Mouse (Mus musculus) hindbrain, embryonic 16.5 days (tissue): ENCODE results near the gene Insyn1. TPM values are rescaled to one million over a fixed set of nuclear protein-coding genes. Genes with fewer than 3 reads are reported as not detected.

ENCODE experiments used
- ATAC-seq: fragments of 200-750 bp; cut with Nextera tagmentation; 2 replicates; pipeline ENCODE4 v1.8.0; 2017; ENCODE audit warnings: moderate TSS enrichment, moderate library complexity
- H3K27ac ChIP-seq: fragments of 300-500 bp; sonication (generic); 2 replicates; pipeline ENCODE4 v1.5.1; 2014; ENCODE audit warnings: low read depth, mild to moderate bottlenecking, control low read depth, low read length, moderate library complexity
- H3K27me3 ChIP-seq: fragments of 300-500 bp; sonication (generic); replicated peaks from 2 replicates; pipeline ENCODE4 v1.6.1; 2014; ENCODE audit warnings: low read length; ENCODE audit not compliant: control insufficient read depth, insufficient read depth
- H3K36me3 ChIP-seq: fragments of 300-500 bp; sonication (generic); 2 replicates; pipeline ENCODE4 v1.6.1; 2014; ENCODE audit warnings: mild to moderate bottlenecking, low read length, moderate library complexity, mixed read lengths; ENCODE audit not compliant: control insufficient read depth, insufficient read depth
- H3K4me1 ChIP-seq: fragments of 300-500 bp; sonication (generic); 2 replicates; pipeline ENCODE4 v1.6.1; 2014; ENCODE audit warnings: low read depth, low read length; ENCODE audit not compliant: control insufficient read depth, insufficient read depth
- H3K4me2 ChIP-seq: fragments of 300-500 bp; sonication (generic); 2 replicates; pipeline ENCODE4 v1.6.1; 2014; ENCODE audit warnings: mild to moderate bottlenecking, low read length, control low read depth, moderate library complexity
- H3K4me3 ChIP-seq: fragments of 300-500 bp; sonication (generic); 2 replicates; pipeline ENCODE4 v1.5.1; 2014; ENCODE audit warnings: mild to moderate bottlenecking, low read length, control low read depth, moderate library complexity
- H3K9ac ChIP-seq: fragments of 300-500 bp; sonication (generic); 2 replicates; pipeline ENCODE4 v1.6.1; 2014; ENCODE audit warnings: low read depth, mild to moderate bottlenecking, control low read depth, low read length, moderate library complexity
- H3K9me3 ChIP-seq: fragments of 300-500 bp; sonication (generic); 2 replicates; pipeline ENCODE4 v1.6.1; 2014; ENCODE audit warnings: mild to moderate bottlenecking, low read length, moderate library complexity; ENCODE audit not compliant: control insufficient read depth
- WGBS: fragments of 180-500 bp; shearing (Covaris S2); extraction: QIAGEN DNeasy Blood & Tissue Kit; methylation state at CpG from one replicate; pipeline ENCODE4 v1.1.7; 2014; 5-methylcytosine and 5-hydroxymethylcytosine counted together
- polyA plus RNA-seq: library from polyadenylated mRNA; unstranded; fragments of >200 nt; fragmentation: Nextera tagmentation; extraction: Ambion mirVana; gene quantifications from 2 replicates; pipeline ENCODE4 v1.2.1, GENCODE M21; 2015

Gene Insyn1
- polyA plus RNA-seq, 1 experiment from 2014 or later: 8.5 TPM

DNA sequence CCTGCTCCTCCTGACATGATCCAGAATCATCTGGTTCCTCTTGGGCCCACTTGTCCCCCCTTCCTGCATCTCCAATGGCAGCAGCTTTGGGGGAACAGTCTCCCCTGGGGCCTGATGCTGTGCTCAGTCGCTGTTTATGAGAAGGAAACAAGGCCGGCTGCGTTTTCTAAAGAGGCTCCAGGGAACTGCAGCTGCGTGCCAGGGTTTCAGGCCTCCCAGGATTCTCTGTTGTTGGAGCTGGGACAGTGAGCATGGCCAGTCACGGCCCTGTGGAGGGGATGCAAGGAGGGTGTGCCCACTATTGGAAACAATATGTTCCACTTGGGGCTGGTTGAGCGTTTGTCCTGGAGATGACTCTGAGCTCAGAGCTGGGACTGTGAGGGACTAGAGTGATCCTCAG is 17.9 kb upstream of the Insyn1 start:
- H3K4me3 ChIP-seq: no peak overlapping the region
- no peaks in the 10 kb centered on the region for H3K9me3 ChIP-seq
- no peak overlapping the region for H3K9ac ChIP-seq
- ATAC-seq: no peak
- H3K27me3 ChIP-seq: no peaks in the 10 kb centered on the region
- H3K4me2 ChIP-seq: no peak overlapping the region
- no peak overlapping the region for H3K27ac ChIP-seq
- WGBS: 19% methylated on average over 6 of the region's 6 CpGs
- peaks cover 9% of the 10 kb centered on the region for H3K4me1 ChIP-seq
- H3K36me3 ChIP-seq: no peaks in the 10 kb centered on the region

DNA sequence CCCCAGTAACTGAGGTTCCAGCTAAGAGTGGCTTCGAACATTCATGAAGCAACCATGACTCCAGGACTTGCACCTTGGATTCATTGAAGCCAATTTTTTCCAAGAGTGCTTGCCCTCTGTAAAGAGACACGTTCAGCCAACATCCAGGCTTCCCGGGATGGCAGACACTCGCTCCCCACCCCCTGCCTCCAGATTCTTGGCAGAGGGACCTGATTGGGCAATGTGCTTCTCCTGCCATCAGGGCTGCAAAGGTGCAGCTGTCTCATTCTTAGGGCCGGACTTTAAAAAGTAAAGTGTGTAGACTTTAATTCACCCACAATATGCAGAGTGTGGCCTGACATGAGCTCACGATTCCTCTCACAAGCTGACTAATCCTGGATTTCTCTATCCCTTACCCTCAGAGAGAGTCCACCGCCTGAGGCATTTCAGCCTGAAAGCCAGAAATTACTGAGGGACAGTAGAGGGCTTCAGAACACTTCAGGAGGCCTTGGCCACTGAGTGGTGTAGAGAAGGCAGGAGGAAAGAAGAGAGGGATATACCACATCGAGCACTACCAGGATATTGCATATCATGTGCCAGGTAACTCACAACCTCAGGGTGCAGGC is 15.1 kb upstream of the Insyn1 start:
- Histone ChIP-seq H3K4me1 (peaks cover 4% of the 10 kb centered on the region), H3K27me3 (no peaks in the 10 kb centered on the region), H3K9ac (no peak overlapping the region), H3K9me3 (no peaks in the 10 kb centered on the region), H3K27ac (no peak overlapping the region), H3K36me3 (no peaks in the 10 kb centered on the region), H3K4me2 (no peak overlapping the region), H3K4me3 (no peak overlapping the region)
- no peak for ATAC-seq
- WGBS: 65% methylated on average over 8 of the region's 8 CpGs

DNA sequence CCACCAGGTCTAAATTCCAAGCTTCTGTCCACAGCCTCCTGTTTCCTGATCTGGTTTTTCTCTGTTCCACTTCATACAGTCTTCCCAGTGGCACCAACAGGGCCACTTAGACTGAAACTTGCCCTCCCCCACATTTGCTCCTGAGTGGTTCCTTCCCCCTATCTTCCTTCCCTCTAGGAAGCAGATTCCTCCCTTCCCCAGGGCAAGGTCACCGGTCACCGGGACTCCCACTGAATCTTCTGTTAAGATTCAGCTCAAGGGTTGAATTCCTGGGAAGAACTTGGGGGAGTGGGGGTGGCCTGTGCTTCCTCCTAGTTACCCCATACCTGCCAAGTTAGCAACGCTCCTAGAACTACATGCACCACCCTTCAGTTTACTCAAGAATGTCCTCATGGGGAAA is 1.3 kb upstream of the Insyn1 start:
- Histone ChIP-seq H3K4me2 (no peak overlapping the region), H3K4me3 (no peak overlapping the region), H3K36me3 (no peaks in the 10 kb centered on the region), H3K27me3 (0 out of 2 replicates have a peak, but pooled peaks cover 2% of the 10 kb centered on the region), H3K4me1 (peaks cover 23% of the 10 kb centered on the region), H3K27ac (no peak overlapping the region), H3K9ac (no peak overlapping the region), H3K9me3 (no peaks in the 10 kb centered on the region)
- WGBS: 25% methylated on average over 3 of the region's 3 CpGs
- ATAC-seq: no peak

DNA sequence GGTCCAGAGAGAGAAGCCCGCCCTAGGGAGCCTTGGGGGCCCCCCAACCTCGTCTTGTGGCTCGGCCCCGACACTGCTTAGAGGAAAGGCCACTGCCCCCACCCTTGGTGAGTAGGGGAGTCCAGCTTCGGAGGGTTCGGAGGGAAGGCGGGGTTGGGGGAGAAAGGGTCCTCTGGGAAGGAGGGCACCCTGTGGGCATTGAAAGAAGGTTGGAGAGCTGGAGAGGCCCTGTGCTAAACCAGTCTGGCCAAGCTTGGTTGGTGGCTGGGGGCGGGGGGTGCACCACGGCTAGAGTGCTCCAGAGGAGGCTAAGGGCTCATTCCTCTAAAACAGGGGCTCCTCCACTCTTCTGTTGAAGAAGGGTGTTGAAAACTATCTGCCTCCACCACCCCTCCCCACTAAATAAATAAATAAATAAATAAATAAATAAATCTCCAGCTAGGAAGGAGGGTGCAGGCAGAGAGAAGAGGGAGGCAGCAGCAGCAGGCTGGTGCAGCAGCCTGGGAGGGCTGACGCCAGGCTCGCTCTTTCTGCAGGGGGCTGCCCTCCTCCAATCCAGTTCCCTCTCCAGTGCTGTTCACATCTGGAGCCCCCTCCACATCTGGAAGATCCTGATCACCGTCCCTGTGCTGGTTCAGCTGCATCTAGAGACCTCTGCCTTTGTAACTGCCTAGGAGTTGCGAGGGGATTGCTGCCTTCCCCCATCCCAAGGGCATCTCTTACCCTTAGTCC is 896 bp downstream of the Insyn1 start:
- H3K4me3 ChIP-seq: peak overlapping the region; percentile 81
- H3K9me3 ChIP-seq: no peaks in the 10 kb centered on the region
- H3K27ac ChIP-seq: peak overlapping the region; percentile 83
- WGBS: 2% methylated on average over 13 of the region's 13 CpGs
- peak overlapping the region; percentile 95 for H3K4me2 ChIP-seq
- ATAC-seq: peak; percentile 57
- peak overlapping the region; percentile 81 for H3K9ac ChIP-seq
- 0 out of 2 replicates have a peak, but pooled peaks cover 2% of the 10 kb centered on the region for H3K27me3 ChIP-seq
- no peaks in the 10 kb centered on the region for H3K36me3 ChIP-seq
- peaks cover 25% of the 10 kb centered on the region for H3K4me1 ChIP-seq

DNA sequence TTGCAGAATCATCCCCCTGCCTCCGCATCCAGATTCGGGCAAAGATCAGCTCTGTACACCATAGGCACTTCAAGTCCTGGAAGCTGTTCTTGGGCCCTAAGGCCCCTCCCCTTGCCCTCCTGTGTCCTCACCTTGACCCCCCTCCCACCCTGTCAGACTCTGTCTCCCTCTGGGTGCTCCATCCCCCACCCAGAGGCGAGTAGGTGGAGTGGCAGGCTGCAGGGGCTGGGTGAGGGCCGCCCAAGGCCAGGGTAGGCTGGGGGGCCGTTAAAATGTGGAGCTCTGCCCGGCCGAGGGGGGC is 1.4 kb downstream of the Insyn1 start:
- peaks cover 25% of the 10 kb centered on the region for H3K4me1 ChIP-seq
- peak; percentile 5; the same call in 1 of the 2 replicates for ATAC-seq
- no peaks in the 10 kb centered on the region for H3K9me3 ChIP-seq
- H3K36me3 ChIP-seq: no peaks in the 10 kb centered on the region
- H3K27ac ChIP-seq: no peak overlapping the region; the same call in 1 of the 2 replicates
- peak overlapping the region; percentile 95 for H3K4me2 ChIP-seq
- peak overlapping the region; percentile 81 for H3K9ac ChIP-seq
- H3K27me3 ChIP-seq: 0 out of 2 replicates have a peak, but pooled peaks cover 2% of the 10 kb centered on the region
- peak overlapping the region; percentile 81 for H3K4me3 ChIP-seq
- WGBS: 10% methylated on average over 7 of the region's 7 CpGs

DNA sequence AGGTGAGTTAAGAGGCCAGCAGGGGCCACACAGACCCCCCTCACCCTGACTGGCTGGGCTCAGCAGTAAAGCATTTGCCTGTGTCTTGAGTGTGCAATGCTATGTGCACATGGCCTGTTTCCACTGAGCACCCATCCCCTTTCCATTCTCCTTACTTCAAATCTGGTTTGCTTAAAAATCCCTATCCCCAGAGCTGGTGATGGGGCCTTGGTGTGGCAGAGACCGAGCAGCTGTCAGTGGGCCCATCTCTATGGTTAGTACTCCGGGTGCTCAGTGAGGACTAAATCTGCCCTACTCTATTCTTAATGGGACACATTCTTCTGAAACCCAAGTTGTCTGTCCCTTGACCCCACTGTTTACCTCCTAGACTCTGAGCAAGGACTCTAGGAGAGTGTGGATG is 2.0 kb downstream of the Insyn1 start:
- ATAC-seq: no peak
- 61% methylated on average over 2 of the region's 2 CpGs for WGBS
- Histone ChIP-seq H3K9ac (peak overlapping the region; percentile 81), H3K9me3 (no peaks in the 10 kb centered on the region), H3K27ac (no peak overlapping the region), H3K27me3 (0 out of 2 replicates have a peak, but pooled peaks cover 2% of the 10 kb centered on the region), H3K36me3 (no peaks in the 10 kb centered on the region), H3K4me1 (peaks cover 25% of the 10 kb centered on the region), H3K4me2 (peak overlapping the region; percentile 95), H3K4me3 (peak overlapping the region; percentile 81)

DNA sequence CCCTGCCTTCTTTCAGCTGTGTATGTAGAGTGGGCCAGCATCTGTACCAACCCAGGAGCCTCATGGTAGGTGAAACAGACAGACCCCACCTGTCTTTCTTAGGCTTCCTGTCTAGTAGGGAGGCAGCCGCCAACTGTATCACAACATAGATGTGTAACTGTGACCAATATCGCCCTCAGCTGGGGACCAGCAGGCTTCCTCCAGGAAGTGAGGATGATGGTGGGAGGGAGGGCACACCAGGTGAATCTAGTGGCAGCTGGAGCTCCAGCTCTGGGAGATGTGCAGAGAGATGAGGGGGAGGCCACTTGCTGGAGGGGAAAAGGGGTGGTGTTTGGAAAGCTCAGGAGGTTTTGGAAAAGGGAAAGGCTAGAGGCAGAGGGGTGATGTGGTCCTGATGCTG is 6.6 kb downstream of the Insyn1 start:
- Histone ChIP-seq H3K36me3 (peaks cover 5% of the 10 kb centered on the region; the same call in 1 of the 2 replicates), H3K4me3 (no peak overlapping the region), H3K4me2 (no peak overlapping the region), H3K9ac (no peak overlapping the region), H3K9me3 (no peaks in the 10 kb centered on the region), H3K27ac (no peak overlapping the region), H3K4me1 (peaks cover 20% of the 10 kb centered on the region), H3K27me3 (no peaks in the 10 kb centered on the region)
- ATAC-seq: no peak
- 65% methylated on average over 2 of the region's 2 CpGs for WGBS

DNA sequence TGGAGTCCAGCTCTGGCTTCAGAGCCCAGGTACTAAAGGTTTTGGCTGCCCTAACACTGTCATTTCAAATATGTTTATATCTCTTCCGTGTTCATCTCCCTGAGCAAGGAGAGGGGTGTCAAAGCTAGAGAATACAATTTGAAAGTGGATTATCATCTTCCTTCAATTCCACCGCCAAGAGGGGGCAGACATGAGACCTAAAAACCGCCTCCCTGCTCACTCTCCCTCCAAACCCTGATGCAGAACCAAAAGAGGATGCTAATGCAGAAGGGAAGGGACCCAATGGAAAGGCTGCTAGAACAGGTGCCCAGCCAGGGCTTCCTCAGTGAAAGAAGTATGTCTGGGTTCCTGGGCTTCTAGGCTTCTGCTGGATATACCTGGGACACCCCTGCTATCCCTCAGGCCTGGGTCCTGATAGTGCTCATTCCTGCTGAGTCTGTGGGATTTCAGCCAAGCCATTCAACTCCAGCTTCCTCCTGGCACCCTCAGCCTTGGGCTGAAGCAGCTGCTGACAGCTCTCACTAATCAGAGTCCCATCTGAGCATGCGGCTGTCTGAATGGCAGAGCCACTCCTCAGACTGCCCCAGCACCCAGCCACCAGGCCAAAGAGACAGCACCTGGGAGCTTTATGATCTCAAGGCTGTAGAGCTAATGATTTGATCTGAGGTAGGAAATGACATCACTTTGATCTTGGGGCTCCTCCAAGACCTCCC is 8.2 kb downstream of the Insyn1 start:
- 21% methylated on average over 4 of the region's 4 CpGs for WGBS
- Histone ChIP-seq H3K4me1 (peaks cover 6% of the 10 kb centered on the region), H3K27me3 (no peaks in the 10 kb centered on the region), H3K9ac (no peak overlapping the region), H3K9me3 (no peaks in the 10 kb centered on the region), H3K4me2 (no peak overlapping the region), H3K27ac (no peak overlapping the region), H3K4me3 (no peak overlapping the region), H3K36me3 (peaks cover 5% of the 10 kb centered on the region; the same call in 1 of the 2 replicates)
- no peak for ATAC-seq

DNA sequence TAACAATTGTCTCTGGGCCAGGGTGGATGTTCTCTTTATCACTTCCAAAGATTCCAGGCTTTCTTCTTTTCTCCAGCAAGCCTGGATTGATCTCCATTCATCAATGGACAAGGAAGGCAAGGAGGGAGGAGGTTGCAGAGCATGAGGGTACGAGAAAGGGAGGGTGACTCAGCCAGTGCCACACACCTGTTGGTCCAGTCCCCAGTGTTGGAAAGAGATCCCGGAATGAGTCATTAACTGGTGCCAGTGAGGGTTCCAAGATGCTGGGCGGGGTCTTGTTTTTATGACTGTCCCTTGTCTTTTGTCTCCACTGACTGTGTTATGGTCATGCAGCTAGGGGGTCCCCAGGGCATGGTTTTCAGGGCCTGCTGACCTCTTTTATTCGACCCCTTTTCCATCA is 9.5 kb downstream of the Insyn1 start:
- Histone ChIP-seq H3K4me3 (no peak overlapping the region), H3K4me2 (no peak overlapping the region), H3K9me3 (no peaks in the 10 kb centered on the region), H3K27me3 (no peaks in the 10 kb centered on the region), H3K9ac (no peak overlapping the region), H3K36me3 (peaks cover 5% of the 10 kb centered on the region; the same call in 1 of the 2 replicates), H3K27ac (no peak overlapping the region), H3K4me1 (no peaks in the 10 kb centered on the region; the same call in 1 of the 2 replicates)
- 65% methylated on average over 4 of the region's 4 CpGs for WGBS
- ATAC-seq: no peak
